Mouse (Mus musculus) limb, embryonic 15.5 days (tissue): Measurements from ENCODE around the gene Sccpdh. TPM values are rescaled to one million over a fixed set of nuclear protein-coding genes. Genes with fewer than 3 reads are reported as not detected.
A peak's percentile ranks its signal among the peaks of the same experiment; 100 is the strongest.

Source experiments
- ATAC-seq: fragments of 200-750 bp; cut with Nextera tagmentation; 2 replicates; pipeline ENCODE4 v1.8.0; 2017; ENCODE audit warnings: low read depth, moderate TSS enrichment; ENCODE audit not compliant: insufficient number of reproducible peaks, low FRiP score, low TSS enrichment
- H3K27ac ChIP-seq: fragments of 300-500 bp; sonication (generic); 2 replicates; pipeline ENCODE4 v1.5.1; 2015; ENCODE audit warnings: moderate library complexity, mild to moderate bottlenecking, inconsistent platforms
- H3K27me3 ChIP-seq: fragments of 300-500 bp; sonication (generic); 2 replicates; pipeline ENCODE4 v1.6.1; 2015; ENCODE audit warnings: inconsistent platforms
- H3K36me3 ChIP-seq: fragments of 300-500 bp; sonication (generic); 2 replicates; pipeline ENCODE4 v1.6.1; 2015; ENCODE audit warnings: inconsistent platforms
- H3K4me1 ChIP-seq: fragments of 300-500 bp; sonication (generic); 2 replicates; pipeline ENCODE4 v1.6.1; 2015; ENCODE audit warnings: inconsistent platforms
- H3K4me2 ChIP-seq: fragments of 300-500 bp; sonication (generic); 2 replicates; pipeline ENCODE4 v1.6.1; 2015; ENCODE audit warnings: mild to moderate bottlenecking, inconsistent platforms
- H3K4me3 ChIP-seq: fragments of 300-500 bp; sonication (generic); 2 replicates; pipeline ENCODE4 v1.5.1; 2015; ENCODE audit warnings: mild to moderate bottlenecking, inconsistent platforms
- H3K9ac ChIP-seq: fragments of 300-500 bp; sonication (generic); 2 replicates; pipeline ENCODE4 v1.6.1; 2015; ENCODE audit warnings: inconsistent platforms
- H3K9me3 ChIP-seq: fragments of 300-500 bp; sonication (generic); 2 replicates; pipeline ENCODE4 v1.6.1; 2016; ENCODE audit warnings: inconsistent platforms
- WGBS: fragments of 180-500 bp; shearing (Covaris S2); methylation state at CpG from one replicate; pipeline ENCODE4 v1.1.7; 2015; 5-methylcytosine and 5-hydroxymethylcytosine counted together
- polyA plus RNA-seq: library from polyadenylated mRNA; unstranded; fragments of >200 nt; fragmentation: Nextera tagmentation; extraction: Ambion mirVana; gene quantifications from 2 replicates; pipeline ENCODE4 v1.2.1, GENCODE M21; 2015

Gene Sccpdh
- 74.2 and 87.9 TPM in 2 replicates for polyA plus RNA-seq

GRCm38 (mm10) chr1:179668013-179668805, at the start of gene Sccpdh:
Sccpdh (plus strand) TSS chr1:179668210.
- Histone ChIP-seq H3K4me3 (peak within 1 kb of the TSS; percentile 86), H3K4me2 (peak within 1 kb of the TSS; percentile 76), H3K27ac (peak within 1 kb of the TSS; percentile 86), H3K36me3 (peaks cover 14% of the 10 kb centered on the region; the same call in 1 of the 2 replicates), H3K9ac (peak within 1 kb of the TSS; percentile 86), H3K27me3 (no peaks in the 10 kb centered on the region), H3K9me3 (no peaks in the 10 kb centered on the region), H3K4me1 (peaks cover 7% of the 10 kb centered on the region)
- peak; percentile 92 for ATAC-seq
- WGBS: under 1% methylated on average over 69 of the region's 84 CpGs

DNA sequence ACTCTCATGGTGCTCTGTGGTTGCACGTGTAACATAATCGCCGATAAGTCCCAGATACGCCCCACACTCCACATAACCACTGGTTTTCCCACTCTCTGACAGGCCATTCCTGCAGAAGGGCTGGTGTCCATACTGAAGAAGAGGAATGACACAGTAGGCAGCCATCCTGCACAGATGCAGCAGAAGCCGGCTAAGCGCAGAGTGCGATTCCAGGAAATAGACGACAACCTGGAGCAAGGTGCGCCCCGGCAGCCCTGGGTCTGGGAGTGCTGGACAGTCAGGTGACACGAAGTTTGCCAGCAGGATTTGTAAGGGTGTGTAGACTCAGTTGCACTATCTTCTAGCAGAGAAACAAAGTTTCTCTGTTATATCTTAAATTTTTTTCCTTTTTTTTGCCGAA, 45.3 kb upstream of the Sccpdh start:
- ATAC-seq: no peak
- no peaks in the 10 kb centered on the region for H3K27me3 ChIP-seq
- no peak overlapping the region for H3K27ac ChIP-seq

GRCm38 (mm10) chr1:179623657-179624056, 44.4 kb upstream of the Sccpdh start:
- Histone ChIP-seq H3K4me1 (no peaks in the 10 kb centered on the region), H3K9me3 (no peaks in the 10 kb centered on the region), H3K27me3 (no peaks in the 10 kb centered on the region), H3K36me3 (peaks cover 18% of the 10 kb centered on the region), H3K4me2 (no peak overlapping the region), H3K4me3 (no peak overlapping the region), H3K9ac (no peak overlapping the region), H3K27ac (no peak overlapping the region)
- 57% methylated on average over 4 of the region's 4 CpGs for WGBS
- ATAC-seq: no peak

More for the DNA sequence above, 45.3 kb upstream of the Sccpdh start:
- Histone ChIP-seq H3K4me2 (no peak overlapping the region), H3K4me3 (no peak overlapping the region), H3K9ac (no peak overlapping the region), H3K4me1 (no peaks in the 10 kb centered on the region), H3K9me3 (no peaks in the 10 kb centered on the region), H3K36me3 (peaks cover 18% of the 10 kb centered on the region)
- WGBS: 90% methylated on average over 12 of the region's 12 CpGs

DNA sequence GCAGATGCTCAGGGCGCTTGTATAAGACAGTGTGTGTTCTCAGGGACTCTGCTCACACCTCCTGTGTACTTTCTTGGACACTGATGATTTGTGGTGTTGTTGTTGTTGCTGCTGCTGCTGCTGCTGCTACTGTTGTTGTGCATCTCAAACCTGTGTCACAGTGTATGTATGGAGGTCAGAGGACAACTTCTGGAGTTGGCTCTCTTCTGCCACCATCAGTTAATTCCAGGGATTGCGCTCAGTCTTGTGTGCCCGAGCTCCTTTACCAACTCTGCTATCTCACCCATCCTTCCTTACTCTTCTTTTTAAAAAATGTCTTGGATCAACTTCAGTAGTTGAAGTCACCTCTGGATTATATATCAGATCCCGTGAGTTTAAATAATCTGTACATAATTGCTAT, 43.7 kb upstream of the Sccpdh start:
- no peak overlapping the region for H3K27ac ChIP-seq
- 65% methylated on average over 4 of the region's 4 CpGs for WGBS
- no peak overlapping the region for H3K4me2 ChIP-seq
- no peak for ATAC-seq
- H3K9me3 ChIP-seq: no peaks in the 10 kb centered on the region
- no peak overlapping the region for H3K9ac ChIP-seq
- H3K4me1 ChIP-seq: no peaks in the 10 kb centered on the region
- H3K4me3 ChIP-seq: no peak overlapping the region
- peaks cover 18% of the 10 kb centered on the region for H3K36me3 ChIP-seq
- no peaks in the 10 kb centered on the region for H3K27me3 ChIP-seq

DNA sequence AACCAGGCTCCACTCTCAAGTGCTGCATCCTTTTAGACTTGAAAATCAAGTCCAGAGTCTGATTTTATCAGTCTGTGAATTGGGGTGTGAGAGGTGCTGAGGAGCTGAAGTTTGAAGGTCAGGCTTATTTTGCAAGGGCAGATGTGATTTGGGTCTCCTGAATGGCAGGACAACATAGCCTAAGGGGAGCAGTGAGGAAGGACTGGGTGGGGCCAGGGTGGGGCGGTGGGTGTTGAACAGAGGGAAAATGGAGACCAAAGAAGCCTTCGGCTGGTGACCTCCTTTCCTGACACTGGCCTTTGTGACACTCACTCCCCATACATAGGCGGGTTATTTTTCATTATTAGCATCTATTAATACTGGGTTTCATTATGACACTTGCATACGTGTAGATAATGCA, 40.2 kb upstream of the Sccpdh start:
- H3K4me2 ChIP-seq: no peak overlapping the region
- no peak overlapping the region for H3K9ac ChIP-seq
- no peaks in the 10 kb centered on the region for H3K9me3 ChIP-seq
- peaks cover 16% of the 10 kb centered on the region for H3K36me3 ChIP-seq
- no peaks in the 10 kb centered on the region for H3K27me3 ChIP-seq
- H3K4me1 ChIP-seq: no peaks in the 10 kb centered on the region
- no peak for ATAC-seq
- WGBS: 87% methylated on average over 4 of the region's 4 CpGs
- no peak overlapping the region for H3K4me3 ChIP-seq
- no peak overlapping the region for H3K27ac ChIP-seq

GRCm38 (mm10) chr1:179628438-179629106, 39.4 kb upstream of the Sccpdh start:
- 42% methylated on average over 8 of the region's 8 CpGs for WGBS
- H3K9ac ChIP-seq: no peak overlapping the region

DNA sequence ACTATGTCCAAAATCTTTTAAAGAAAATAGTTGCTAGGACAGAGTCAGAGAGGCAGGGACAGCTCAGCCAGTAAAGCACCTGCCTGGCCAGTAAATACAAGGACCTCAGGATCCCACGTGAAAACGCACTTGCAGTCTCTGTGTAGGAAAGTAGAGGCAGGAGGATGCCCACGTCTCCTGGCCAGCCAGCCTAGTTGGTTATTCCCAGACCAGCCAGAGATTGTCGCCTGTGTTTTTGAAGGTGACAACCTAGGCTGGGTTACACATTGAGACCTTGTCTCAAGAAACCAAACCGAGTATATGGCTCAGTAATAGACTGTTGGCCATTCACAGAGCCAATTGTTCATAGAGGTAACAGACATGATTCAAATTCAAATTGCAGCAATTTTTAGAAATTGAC, 38.7 kb upstream of the Sccpdh start:
- no peak for ATAC-seq
- no peak overlapping the region for H3K9ac ChIP-seq
- peaks cover 13% of the 10 kb centered on the region for H3K36me3 ChIP-seq
- H3K4me2 ChIP-seq: no peak overlapping the region
- H3K4me1 ChIP-seq: no peaks in the 10 kb centered on the region
- WGBS: 77% methylated on average over 5 of the region's 5 CpGs
- no peak overlapping the region for H3K27ac ChIP-seq
- no peak overlapping the region for H3K4me3 ChIP-seq
- H3K27me3 ChIP-seq: no peaks in the 10 kb centered on the region
- H3K9me3 ChIP-seq: no peaks in the 10 kb centered on the region

More at GRCm38 (mm10) chr1:179628438-179629106, 39.4 kb upstream of the Sccpdh start:
- no peak overlapping the region for H3K4me3 ChIP-seq
- H3K4me1 ChIP-seq: no peaks in the 10 kb centered on the region
- no peak overlapping the region for H3K4me2 ChIP-seq
- H3K27ac ChIP-seq: no peak overlapping the region
- peaks cover 16% of the 10 kb centered on the region for H3K36me3 ChIP-seq
- no peaks in the 10 kb centered on the region for H3K27me3 ChIP-seq
- H3K9me3 ChIP-seq: no peaks in the 10 kb centered on the region
- ATAC-seq: no peak

GRCm38 (mm10) chr1:179632746-179633413, 35.1 kb upstream of the Sccpdh start:
- Histone ChIP-seq H3K9ac (no peak overlapping the region), H3K27ac (no peak overlapping the region), H3K4me2 (no peak overlapping the region), H3K4me3 (no peak overlapping the region), H3K4me1 (no peaks in the 10 kb centered on the region), H3K36me3 (no peaks in the 10 kb centered on the region), H3K27me3 (no peaks in the 10 kb centered on the region), H3K9me3 (no peaks in the 10 kb centered on the region)
- no peak for ATAC-seq
- 77% methylated on average over 11 of the region's 11 CpGs for WGBS

DNA sequence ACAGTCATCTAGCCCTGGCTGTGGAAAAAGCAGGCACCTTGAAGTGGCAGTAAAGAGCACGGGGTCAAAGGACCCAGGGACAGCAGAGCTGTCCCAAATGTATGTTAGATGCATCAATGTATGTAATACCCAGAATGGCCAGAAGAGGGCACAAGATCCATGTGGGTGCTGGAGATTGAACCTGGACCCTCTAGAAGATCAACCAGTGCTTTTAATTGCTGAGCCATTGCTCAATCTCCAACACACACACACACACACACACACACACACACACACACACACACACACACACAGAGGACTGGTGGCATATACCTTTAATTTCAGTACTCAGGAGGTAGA, 34.6 kb upstream of the Sccpdh start:
- Histone ChIP-seq H3K9ac (no peak overlapping the region), H3K27me3 (no peaks in the 10 kb centered on the region), H3K4me1 (no peaks in the 10 kb centered on the region), H3K36me3 (no peaks in the 10 kb centered on the region), H3K27ac (no peak overlapping the region), H3K4me2 (no peak overlapping the region), H3K9me3 (no peaks in the 10 kb centered on the region), H3K4me3 (no peak overlapping the region)
- 26% methylated on average over 1 of the region's 1 CpGs for WGBS
- no peak for ATAC-seq

- no peak for ATAC-seq
- H3K9me3 ChIP-seq: no peaks in the 10 kb centered on the region
- no peaks in the 10 kb centered on the region for H3K36me3 ChIP-seq
- no peak overlapping the region for H3K9ac ChIP-seq
- no peak overlapping the region for H3K4me3 ChIP-seq
- no peak overlapping the region for H3K27ac ChIP-seq
- no peak overlapping the region for H3K4me2 ChIP-seq
- H3K27me3 ChIP-seq: no peaks in the 10 kb centered on the region
- 92% methylated on average over 3 of the region's 3 CpGs for WGBS
- no peaks in the 10 kb centered on the region for H3K4me1 ChIP-seq
Measured at GRCm38 (mm10) chr1:179634159-179634558, 33.9 kb upstream of the Sccpdh start.

DNA sequence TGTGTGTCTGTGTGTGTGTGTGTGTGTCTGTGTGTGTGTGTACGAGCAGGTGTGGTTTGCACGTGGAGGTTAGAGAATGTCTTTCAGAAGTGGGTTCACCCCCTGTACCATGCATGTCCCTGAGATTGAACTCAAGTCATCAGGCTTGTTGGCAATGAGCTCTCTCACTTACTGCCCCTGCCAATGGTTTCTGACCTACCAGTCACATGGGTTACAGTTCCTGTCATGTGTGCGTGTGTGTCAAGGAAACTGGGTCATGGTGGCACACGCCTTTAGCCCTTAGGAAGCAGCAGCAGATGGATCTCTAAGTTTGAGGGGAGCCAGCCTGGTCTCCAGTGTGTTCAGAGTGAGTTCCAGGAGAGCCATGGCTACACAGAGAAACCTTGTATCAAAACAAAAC, 25.3 kb upstream of the Sccpdh start:
- H3K4me2 ChIP-seq: no peak overlapping the region
- no peak overlapping the region for H3K9ac ChIP-seq
- H3K27ac ChIP-seq: no peak overlapping the region
- H3K27me3 ChIP-seq: no peaks in the 10 kb centered on the region
- H3K4me1 ChIP-seq: peaks cover 11% of the 10 kb centered on the region
- 79% methylated on average over 4 of the region's 4 CpGs for WGBS
- H3K36me3 ChIP-seq: no peaks in the 10 kb centered on the region
- no peak overlapping the region for H3K4me3 ChIP-seq
- H3K9me3 ChIP-seq: no peaks in the 10 kb centered on the region
- ATAC-seq: no peak

- Histone ChIP-seq H3K9ac (no peak overlapping the region), H3K4me2 (no peak overlapping the region), H3K4me3 (no peak overlapping the region), H3K9me3 (no peaks in the 10 kb centered on the region), H3K27ac (no peak overlapping the region), H3K4me1 (peaks cover 11% of the 10 kb centered on the region), H3K27me3 (no peaks in the 10 kb centered on the region), H3K36me3 (no peaks in the 10 kb centered on the region)
- no peak for ATAC-seq
- WGBS: 44% methylated on average over 3 of the region's 3 CpGs
Measured at GRCm38 (mm10) chr1:179644151-179644550, 23.9 kb upstream of the Sccpdh start.
